Mouse (Mus musculus): ENCODE measurements around the gene Polr2j. TPM values are rescaled to one million over a fixed set of nuclear protein-coding genes. Genes with fewer than 3 reads are reported as not detected.

Polr2j gene
- polyA plus RNA-seq (2015; fragmentation: Nextera tagmentation; extraction: Ambion mirVana), result 149 and 156 TPM in 2 replicates

DNA sequence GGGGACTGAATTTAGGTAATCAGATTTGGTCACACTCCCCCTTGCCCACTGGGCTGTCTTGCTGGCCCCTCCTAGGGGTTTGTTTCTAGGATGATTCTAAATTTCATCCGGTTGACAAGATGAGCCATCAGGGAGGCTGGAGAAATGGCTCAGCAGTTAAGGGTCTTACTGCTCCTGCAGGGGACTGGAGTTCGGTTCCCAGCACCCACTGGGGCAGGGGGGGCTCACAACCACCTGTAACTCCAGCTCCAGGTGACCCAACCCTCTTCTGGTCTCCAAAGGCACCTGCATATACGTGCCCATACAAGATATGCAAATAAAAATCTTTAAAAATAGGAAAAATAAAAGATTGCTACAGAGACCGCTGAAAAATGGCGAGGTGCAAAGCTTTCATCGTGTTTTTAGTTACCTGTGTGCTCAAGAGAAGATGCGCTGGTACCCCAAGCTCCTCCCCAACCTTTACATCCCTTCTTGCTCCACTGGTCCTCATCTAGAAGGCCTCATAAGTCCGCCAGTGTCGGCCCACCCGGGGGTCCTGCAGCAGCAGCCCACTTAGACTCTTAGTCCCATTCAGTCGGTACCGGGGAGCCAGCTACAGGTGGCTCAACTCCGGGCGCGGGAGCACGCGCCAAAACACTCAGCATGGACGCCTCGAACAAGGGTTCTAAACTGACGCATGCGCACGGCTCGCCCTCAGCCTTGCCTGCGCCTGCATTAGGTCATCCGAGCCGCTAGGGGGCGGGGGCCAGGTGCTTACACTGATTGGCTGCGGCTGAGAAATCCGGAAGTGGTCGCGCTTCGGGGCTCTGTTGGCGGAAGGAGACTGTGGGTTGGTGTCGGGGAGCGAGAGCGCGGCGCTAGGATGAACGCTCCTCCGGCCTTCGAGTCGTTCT is at the start of gene Polr2j:
Polr2j (plus strand) TSS at position 741 of the 893 bp plus-strand sequence.

DNA sequence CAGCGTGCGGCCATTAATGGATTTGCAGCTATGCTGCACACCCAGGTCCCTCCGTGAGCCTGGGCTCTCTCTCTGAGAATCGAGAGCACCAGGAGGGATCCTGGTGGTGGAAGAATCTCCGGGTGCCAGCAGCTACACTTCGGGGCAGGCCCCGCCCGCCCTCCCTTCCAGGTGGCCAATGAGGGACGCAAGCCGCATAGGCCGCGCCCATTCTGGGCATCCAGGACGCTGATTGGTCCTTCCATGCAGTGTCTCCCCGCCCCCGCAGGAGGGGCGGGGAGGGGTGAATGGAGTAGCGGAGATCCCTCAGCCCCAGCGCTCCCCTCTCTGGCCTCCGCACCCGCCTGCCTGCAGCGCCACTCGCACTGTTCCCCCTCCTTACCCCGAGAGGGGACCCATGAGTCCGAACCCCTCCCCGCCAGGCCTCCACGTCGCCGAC is 32.7 kb upstream of the Polr2j start, which contains the start of gene Rasa4:
Rasa4 (plus strand) TSS at position 248 of the 439 bp plus-strand sequence.

DNA sequence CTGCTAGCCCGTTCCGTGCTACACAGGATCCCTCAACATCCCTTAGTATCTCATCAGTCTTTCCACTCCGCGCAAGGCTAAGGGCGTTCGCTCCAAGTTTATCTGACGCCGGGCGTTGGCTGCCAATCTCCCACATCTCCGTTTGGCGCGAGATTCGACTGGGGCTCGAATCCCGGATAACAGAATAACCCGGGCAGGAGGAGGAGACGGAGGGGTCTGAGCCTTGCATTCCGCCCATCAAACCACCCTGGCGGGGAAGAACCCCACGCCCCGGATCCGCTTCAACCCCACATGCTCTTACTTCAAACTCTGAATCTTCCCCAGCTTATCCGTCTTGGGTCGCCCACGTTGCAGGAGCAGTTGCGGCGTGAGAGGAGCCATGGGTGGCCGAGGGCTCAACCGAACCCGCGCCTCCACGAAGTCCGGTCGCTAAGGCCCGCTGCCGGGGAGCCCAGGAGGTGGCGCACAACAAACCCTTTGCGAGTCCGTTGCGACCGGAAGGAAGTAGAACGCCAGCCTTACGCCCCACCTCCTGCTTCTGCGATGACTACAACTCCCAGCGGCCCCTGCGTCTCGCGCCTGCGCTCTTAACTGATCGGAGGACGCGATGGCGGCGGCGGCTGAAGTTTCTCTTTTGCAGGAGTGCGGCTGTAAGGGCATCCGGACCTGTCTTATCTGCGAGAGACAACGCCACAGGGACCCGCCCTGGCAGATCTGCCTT is 19.3 kb downstream of the Polr2j start, which contains the start of the genes Lrwd1 and Alkbh4:
Lrwd1 (minus strand) TSS at position 504 of the 721 bp plus-strand sequence.
Alkbh4 (plus strand) TSS at position 576 of the 721 bp plus-strand sequence.

DNA sequence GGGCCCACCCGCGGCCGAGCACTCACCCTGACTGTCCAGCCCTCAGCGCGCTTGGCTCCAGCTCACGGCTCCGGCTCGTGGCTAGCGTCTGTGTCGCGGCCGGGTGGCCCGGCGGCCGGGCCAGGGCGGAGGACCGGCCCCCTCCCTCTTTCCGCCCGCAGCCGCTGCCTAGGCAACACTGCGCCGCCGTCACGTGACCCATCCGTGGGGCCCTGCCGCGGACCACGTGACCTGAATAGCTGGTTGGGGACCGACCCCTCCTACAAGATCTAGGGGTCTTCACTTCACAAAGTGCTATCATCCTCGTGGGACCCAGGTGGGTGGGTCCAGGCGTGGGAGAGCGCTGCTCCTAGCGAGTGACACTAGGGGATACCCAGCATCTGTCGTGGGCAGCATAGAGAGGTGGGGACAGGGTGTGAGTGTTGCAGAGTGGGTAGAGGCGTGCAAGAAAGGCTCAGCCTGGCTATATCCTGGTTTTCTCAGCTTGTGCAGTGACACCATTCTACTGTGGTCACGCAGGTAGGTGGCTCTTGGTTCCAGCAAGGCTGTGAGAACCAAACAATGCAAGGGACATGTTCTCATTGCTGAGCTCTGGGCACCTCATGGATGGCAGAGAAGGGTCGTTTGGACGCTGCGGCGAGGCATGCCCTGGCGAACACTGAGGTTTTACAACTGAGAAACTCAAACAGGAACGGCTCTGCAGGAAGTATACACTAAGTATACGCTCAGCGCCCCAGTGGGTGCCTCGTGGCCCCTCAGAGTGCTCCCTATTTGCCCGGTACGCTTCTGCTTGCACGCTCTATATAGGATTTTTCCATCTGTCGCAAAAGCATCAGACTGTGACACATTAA is 54.3 kb downstream of the Polr2j start, which contains the start of gene Orai2:
Orai2 (minus strand) TSS at position 202 of the 851 bp plus-strand sequence.

Small RNA genes within 50 kb of the gene (microRNA-seq; reads per million reads assigned to microRNA genes)
- 0.21 to 0.51 reads per million in 2 experiments for gene Mir7035

Other genes with a start within 250 kb of the Polr2j start
- gene Hspb1, start 228.7 kb upstream of the Polr2j start, polyA plus RNA-seq (2015; fragmentation: Nextera tagmentation; extraction: Ambion mirVana), result 1,579 and 2,380 TPM in 2 replicates
- gene Ywhag, start 182.0 kb upstream of the Polr2j start, polyA plus RNA-seq (2015; fragmentation: Nextera tagmentation; extraction: Ambion mirVana), result 196 and 198 TPM in 2 replicates
- 1.9 and 2.0 TPM in 2 replicates for gene Ssc4d, start 142.1 kb upstream of the Polr2j start, polyA plus RNA-seq (2015; fragmentation: Nextera tagmentation; extraction: Ambion mirVana)
- 0.18 TPM in 1 of 2 replicates, not detected in the other for gene Zp3, start 136.5 kb upstream of the Polr2j start, polyA plus RNA-seq (2015; fragmentation: Nextera tagmentation; extraction: Ambion mirVana)
- 14.3 and 18.6 TPM in 2 replicates for gene Dtx2, start 121.8 kb upstream of the Polr2j start, polyA plus RNA-seq (2015; fragmentation: Nextera tagmentation; extraction: Ambion mirVana)
- 0.18 TPM in 1 of 2 replicates, not detected in the other for gene Upk3b, start 78.1 kb upstream of the Polr2j start, polyA plus RNA-seq (2015; fragmentation: Nextera tagmentation; extraction: Ambion mirVana)
- gene Upk3bl, start 62.1 kb upstream of the Polr2j start, polyA plus RNA-seq (2015; fragmentation: Nextera tagmentation; extraction: Ambion mirVana), result 0.17 and 0.19 TPM in 2 replicates
- 3.7 and 4.8 TPM in 2 replicates for gene Rasa4, start 32.7 kb upstream of the Polr2j start, polyA plus RNA-seq (2015; fragmentation: Nextera tagmentation; extraction: Ambion mirVana)
- 10.9 and 11.0 TPM in 2 replicates for gene Lrwd1, start 19.4 kb downstream of the Polr2j start, polyA plus RNA-seq (2015; fragmentation: Nextera tagmentation; extraction: Ambion mirVana)
- 9.3 and 9.4 TPM in 2 replicates for gene Alkbh4, start 19.5 kb downstream of the Polr2j start, polyA plus RNA-seq (2015; fragmentation: Nextera tagmentation; extraction: Ambion mirVana)
- gene Orai2, start 54.1 kb downstream of the Polr2j start, polyA plus RNA-seq (2015; fragmentation: Nextera tagmentation; extraction: Ambion mirVana), result 5.5 and 7.7 TPM in 2 replicates
- 36.6 and 43.1 TPM in 2 replicates for gene Prkrip1, start 82.3 kb downstream of the Polr2j start, polyA plus RNA-seq (2015; fragmentation: Nextera tagmentation; extraction: Ambion mirVana)
- gene Sh2b2, start 129.9 kb downstream of the Polr2j start, polyA plus RNA-seq (2015; fragmentation: Nextera tagmentation; extraction: Ambion mirVana), result 8.7 and 14.3 TPM in 2 replicates

All from skeletal muscle tissue, postnatal 0 days (tissue).